Mouse (Mus musculus) olfactory bulb, adult 2 months (tissue): ENCODE measurements around the gene Adcy9. TPM values are rescaled to one million over a fixed set of nuclear protein-coding genes. Genes with fewer than 3 reads are reported as not detected.

ENCODE experiments used
- H3K27ac ChIP-seq: fragments of 200-500 bp; 2 replicates; pipeline ENCODE4 v1.5.1; 2012; ENCODE audit warnings: low read depth, low read length; ENCODE audit not compliant: insufficient read depth
- H3K4me1 ChIP-seq: fragments of 200-500 bp; 2 replicates; pipeline ENCODE4 v1.6.1; 2012; ENCODE audit warnings: low read length; ENCODE audit not compliant: control insufficient read depth, insufficient read depth
- H3K4me3 ChIP-seq: fragments of 200-500 bp; 2 replicates; pipeline ENCODE4 v1.5.1; 2012; ENCODE audit warnings: mild to moderate bottlenecking, low read depth, low read length, moderate library complexity; ENCODE audit not compliant: insufficient read depth
- CTCF ChIP-seq: fragments of 200-500 bp; IDR thresholded peaks from 2 replicates; pipeline ENCODE4 v1.5.1; 2012; ENCODE audit warnings: low read depth, mild to moderate bottlenecking, low read length, moderate library complexity; ENCODE audit not compliant: insufficient read depth
- POLR2A ChIP-seq: fragments of 200-500 bp; IDR thresholded peaks from 2 replicates; pipeline ENCODE4 v1.6.1; 2012; ENCODE audit warnings: mild to moderate bottlenecking, low read depth, low read length, moderate library complexity; ENCODE audit not compliant: insufficient read depth
- WGBS: fragments of 180-500 bp; shearing (Covaris S2); methylation state at CpG from one replicate; pipeline ENCODE4 v1.1.7; 2018; 5-methylcytosine and 5-hydroxymethylcytosine counted together
- polyA plus RNA-seq: library from polyadenylated mRNA; stranded (reverse); fragments of >200 nt; gene quantifications from 2 replicates; pipeline ENCODE4 v1.2.4, GENCODE M21; 2012; ENCODE audit warnings: low replicate concordance; ENCODE audit not compliant: missing spikeins, insufficient read depth, insufficient read length

Adcy9 gene
- polyA plus RNA-seq = not detected in 2 replicates

DNA sequence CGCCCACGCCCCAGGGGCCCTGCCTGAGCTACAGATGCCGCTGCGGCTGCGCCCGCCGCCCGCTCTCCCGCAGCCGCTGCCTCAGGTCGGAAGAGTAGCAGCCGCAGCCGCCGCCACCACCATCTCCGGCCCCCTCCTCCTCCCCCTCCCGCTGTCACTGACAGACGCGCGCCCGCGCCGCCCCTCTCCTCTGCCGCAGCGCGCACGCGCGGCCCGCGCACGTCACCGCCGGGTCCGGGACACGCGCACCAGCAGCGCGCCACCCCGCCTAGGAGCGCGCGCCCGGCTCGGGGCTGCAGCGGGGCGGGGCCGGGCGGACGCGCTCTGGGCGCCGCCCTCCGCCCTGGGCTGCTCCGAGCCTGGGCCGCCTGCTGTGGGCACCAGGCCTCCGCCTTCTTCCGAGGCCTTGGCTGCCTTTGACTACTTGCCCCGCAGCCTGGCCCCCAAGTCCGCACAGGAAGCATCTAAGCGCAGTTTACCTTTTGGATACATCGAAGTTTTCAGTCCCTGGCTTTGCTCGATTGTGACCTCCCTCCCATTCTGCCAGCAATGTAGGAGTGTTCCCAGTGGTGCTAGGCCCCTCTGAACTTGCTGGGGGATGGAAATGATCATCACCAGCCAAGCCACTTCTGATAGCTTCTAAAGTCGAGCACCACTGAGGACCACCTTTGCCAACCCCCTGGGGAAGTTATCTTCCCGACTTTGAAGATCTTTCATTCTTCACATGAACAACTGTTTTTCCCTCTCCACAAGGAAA lies at the start of gene Adcy9:
Gene Adcy9, minus strand, starts transcription at position 201 of the 757 bp plus-strand sequence.
- Histone ChIP-seq H3K4me1 (peaks cover 19% of the 10 kb centered on the region), H3K4me3 (peak within 1 kb of the TSS; percentile 87), H3K27ac (peak within 1 kb of the TSS; percentile 75)
- WGBS = 1% methylated on average over 62 of the region's 64 CpGs
- TF ChIP-seq CTCF = no peak
- TF ChIP-seq POLR2A = peak; percentile 81; the same call in 1 of the 2 replicates

DNA sequence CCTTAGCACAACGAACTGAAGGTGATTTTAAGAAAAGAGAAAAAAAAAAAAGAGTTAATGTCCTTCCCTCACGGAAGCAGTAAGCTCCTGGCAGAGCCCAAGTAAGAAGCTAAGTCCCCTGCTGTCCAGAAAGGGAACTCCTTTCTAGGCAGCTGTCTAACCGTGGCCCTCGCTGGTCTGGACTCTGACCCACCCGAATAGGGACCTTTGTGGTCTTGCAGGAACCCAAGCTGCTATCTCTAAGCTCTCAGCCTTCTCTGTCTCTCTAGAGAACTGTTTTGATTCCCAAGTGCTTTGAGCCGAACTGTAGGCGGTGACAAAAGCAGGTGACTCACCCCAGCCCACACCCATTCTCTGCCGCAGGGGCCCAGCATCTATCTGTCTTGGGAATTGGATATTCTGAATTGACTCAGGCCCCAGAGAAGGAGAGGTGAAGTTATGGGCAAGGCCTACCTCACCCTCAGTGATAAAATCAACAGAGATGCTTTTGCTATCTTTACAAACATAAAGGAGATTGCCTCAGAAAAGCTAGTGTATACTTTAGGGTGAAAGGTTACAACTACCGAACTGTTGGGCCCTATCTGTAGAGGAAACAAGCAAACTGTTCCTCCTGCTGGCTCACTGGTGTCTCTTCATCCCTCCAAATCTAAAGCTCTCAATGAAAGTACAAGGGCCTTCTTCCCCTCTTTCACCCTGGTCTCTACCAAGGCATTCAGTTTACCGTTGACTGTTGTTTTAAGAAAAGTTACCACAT lies 49.5 kb upstream of the Adcy9 start:
- H3K27ac ChIP-seq = peak overlapping the region; percentile 62; the same call in 1 of the 2 replicates
- TF ChIP-seq POLR2A = no peak
- no peak for TF ChIP-seq CTCF
- WGBS = 52% methylated on average over 10 of the region's 10 CpGs

DNA sequence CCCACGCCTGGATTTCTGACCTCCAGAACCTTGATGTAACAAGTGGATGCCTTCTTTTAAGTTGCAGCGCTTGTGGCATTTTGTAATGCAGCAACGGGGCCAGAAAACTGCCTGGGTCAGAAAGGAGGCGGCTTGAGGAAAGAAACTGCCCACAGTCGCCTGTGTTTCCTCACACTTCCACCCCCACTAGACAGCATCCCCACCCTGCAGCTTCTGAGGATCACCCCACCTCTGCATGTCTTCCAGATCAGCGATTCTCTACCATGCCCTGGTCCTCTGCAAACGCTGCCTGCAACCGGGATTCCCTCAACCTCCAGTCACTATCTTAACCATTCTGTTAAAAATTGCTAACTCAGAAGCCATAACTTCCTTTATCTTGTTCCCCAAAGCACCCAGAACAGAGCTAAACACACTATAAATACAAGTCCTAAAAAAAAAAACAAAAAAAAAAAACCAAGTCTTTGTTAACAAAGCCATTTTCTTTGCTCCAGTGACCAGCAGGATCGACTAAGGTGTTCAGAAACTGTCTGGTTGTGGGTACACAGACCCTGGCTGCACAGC lies 44.3 kb upstream of the Adcy9 start:
- Histone ChIP-seq H3K27ac (no peak overlapping the region), H3K4me3 (no peak overlapping the region), H3K4me1 (peaks cover 6% of the 10 kb centered on the region)
- TF ChIP-seq CTCF (no peak), POLR2A (no peak)
- WGBS = 63% methylated on average over 9 of the region's 9 CpGs

More for the DNA sequence above, 49.5 kb upstream of the Adcy9 start:
- Histone ChIP-seq H3K4me1 (peaks cover 9% of the 10 kb centered on the region), H3K4me3 (no peak overlapping the region)

DNA sequence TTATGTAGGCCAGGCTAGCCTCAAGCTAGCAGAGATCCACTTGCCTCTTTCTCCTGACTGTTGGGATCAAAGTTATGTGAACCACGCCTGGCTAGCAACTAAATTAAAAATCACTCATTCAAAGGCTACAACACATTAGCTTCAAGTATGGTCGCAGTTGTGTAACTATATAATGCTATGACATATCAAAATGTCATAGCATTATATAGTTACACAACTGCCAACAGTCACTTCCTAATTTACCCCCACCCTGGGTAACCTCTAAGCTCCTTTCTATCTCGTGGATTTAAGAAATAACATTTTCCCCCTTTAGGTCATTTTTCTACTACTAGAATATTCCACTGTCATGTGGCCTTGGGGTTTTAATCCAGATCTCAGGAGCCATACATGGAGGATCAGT lies 37.6 kb upstream of the Adcy9 start:
- Histone ChIP-seq H3K27ac (no peak overlapping the region), H3K4me3 (no peak overlapping the region), H3K4me1 (peaks cover 6% of the 10 kb centered on the region)
- WGBS = 92% methylated on average over 3 of the region's 3 CpGs
- no peak for TF ChIP-seq POLR2A
- no peak for TF ChIP-seq CTCF

DNA sequence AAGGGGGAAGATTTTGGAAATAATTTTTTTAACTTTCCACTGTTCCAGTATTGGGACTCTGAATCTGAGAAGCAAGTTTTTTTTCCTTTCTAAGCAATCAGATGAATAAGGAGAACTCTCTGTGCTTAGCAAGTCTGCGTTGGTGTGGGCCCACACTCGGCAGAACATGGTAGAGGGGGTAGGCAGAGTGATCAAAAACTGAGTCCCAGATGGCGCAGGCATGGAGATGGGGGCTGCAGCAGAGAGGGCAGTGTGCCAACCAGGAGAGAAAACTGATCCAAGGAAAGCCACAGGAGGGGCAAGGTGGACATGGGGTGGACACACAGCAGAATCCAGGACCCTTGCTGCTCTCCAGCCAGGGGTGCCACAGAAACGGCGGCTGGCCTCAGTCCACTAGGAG lies 36.1 kb upstream of the Adcy9 start:
- peaks cover 6% of the 10 kb centered on the region for H3K4me1 ChIP-seq
- no peak overlapping the region for H3K4me3 ChIP-seq
- 75% methylated on average over 5 of the region's 5 CpGs for WGBS
- TF ChIP-seq CTCF (no peak), POLR2A (no peak)
- 0 out of 2 replicates have a peak overlapping the region, but pooled peaks have one; percentile 20 for H3K27ac ChIP-seq

DNA sequence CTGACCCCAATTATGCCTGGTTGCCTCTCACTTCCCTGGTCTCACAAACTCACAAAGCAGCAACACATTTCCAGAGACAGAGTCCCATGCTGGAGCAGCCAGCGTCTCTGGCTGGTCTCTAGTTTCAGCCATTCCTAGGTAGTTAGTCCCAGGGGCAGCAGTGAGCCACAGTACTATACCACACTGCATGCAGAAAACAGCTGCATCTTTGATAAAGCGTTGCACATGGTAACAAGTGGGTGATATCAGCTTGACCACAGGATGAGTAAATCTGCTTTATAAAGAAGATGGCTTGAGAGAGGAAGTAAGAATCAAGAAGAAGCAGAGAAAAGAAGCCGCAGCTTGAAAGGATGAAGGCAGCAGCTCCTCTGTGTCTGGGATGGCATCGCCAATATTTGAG lies 35.4 kb upstream of the Adcy9 start:
- Histone ChIP-seq H3K4me3 (no peak overlapping the region), H3K4me1 (peaks cover 6% of the 10 kb centered on the region), H3K27ac (no peak overlapping the region)
- WGBS = 95% methylated on average over 4 of the region's 4 CpGs
- TF ChIP-seq CTCF (no peak), POLR2A (no peak)

DNA sequence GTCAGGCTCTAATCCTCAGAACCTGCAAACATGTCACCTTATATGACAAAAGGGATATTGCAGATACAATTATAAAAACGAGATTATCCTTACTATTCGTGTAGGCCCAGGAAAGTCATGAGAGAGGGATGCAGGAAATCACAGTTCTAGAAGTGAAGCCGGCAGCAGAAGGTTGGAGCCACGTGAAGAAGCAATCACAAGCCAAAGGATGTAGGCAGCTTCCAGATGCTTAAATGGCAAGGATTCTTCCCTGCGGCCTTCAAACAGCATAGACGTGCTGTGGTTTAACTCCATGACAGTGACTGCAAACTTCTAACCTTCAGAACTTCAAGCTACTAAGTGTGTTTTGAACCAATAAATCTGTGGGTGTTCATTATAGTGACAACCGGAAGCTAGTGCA lies 34.3 kb upstream of the Adcy9 start:
- H3K27ac ChIP-seq = no peak overlapping the region
- no peak overlapping the region for H3K4me3 ChIP-seq
- peaks cover 6% of the 10 kb centered on the region for H3K4me1 ChIP-seq
- WGBS = 81% methylated on average over 7 of the region's 7 CpGs
- TF ChIP-seq POLR2A (no peak), CTCF (no peak)

DNA sequence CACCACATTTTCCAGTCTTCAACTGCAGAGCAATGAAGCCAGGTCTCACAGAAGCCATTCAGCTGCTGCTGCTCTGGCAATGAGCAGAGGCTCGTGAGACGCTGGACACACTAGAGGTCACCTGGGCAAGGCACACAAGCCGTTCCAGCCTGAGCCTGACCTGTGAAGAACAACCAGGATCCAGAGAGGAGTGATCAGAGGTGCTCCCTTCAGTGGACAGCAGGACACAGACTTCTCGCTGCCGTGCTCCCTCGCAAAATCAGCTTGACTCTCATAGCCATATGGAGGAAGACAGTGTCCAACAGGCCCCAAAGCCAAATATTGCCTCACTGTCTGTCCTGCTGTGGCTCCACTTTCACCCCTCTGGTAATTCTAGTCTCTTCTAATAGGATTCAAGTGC lies 29.1 kb upstream of the Adcy9 start:
- Histone ChIP-seq H3K4me3 (no peak overlapping the region), H3K4me1 (peaks cover 12% of the 10 kb centered on the region), H3K27ac (no peak overlapping the region)
- no peak for TF ChIP-seq CTCF
- no peak for TF ChIP-seq POLR2A
- 95% methylated on average over 6 of the region's 6 CpGs for WGBS

DNA sequence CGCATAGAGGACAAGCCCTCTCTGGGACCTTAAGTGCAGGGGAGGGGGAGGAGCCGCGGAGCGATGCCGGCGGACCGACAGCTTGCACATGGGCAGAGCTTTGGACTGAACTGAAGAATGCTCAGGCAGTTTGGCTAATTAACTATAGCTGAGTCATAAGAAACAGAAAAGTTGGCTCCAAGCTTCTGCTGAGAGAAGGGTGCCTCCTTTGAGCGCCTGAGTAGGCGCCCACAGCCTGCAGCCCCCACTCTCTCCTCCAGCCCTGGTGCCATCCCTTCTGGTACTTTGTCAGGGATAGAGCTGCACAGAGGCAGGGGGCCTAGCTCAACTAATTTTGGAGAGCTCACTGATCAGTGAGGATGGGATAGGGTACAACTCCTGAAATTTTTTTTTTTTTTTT lies 27.9 kb upstream of the Adcy9 start:
- WGBS = 16% methylated on average over 9 of the region's 9 CpGs
- TF ChIP-seq POLR2A (no peak), CTCF (no peak)
- peaks cover 10% of the 10 kb centered on the region for H3K4me1 ChIP-seq
- no peak overlapping the region for H3K27ac ChIP-seq
- no peak overlapping the region for H3K4me3 ChIP-seq

DNA sequence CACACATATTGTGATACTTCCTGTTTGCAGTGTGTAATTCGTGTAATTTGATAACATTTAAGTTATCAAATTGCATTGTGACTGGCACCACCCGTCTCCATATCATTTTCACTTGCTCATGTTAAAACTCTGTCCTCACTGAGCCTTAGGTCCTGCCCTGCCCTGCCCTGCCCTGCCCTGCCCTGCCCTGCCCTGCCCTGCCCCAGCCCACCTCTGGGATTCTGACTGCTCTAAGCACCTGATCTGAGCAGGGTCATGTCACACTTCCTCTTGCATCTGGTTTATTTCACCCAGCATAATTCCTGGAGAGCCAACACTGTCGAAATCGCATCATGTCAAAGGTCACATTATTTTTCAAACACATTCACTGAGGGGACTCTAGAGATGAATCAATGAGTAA lies 26.1 kb upstream of the Adcy9 start:
- Histone ChIP-seq H3K4me3 (no peak overlapping the region), H3K27ac (no peak overlapping the region), H3K4me1 (peaks cover 9% of the 10 kb centered on the region)
- TF ChIP-seq CTCF (no peak), POLR2A (no peak)
- 88% methylated on average over 4 of the region's 4 CpGs for WGBS
